Mouse (Mus musculus): ENCODE data around the gene P2rx3.

The P2rx3 gene

DNA sequence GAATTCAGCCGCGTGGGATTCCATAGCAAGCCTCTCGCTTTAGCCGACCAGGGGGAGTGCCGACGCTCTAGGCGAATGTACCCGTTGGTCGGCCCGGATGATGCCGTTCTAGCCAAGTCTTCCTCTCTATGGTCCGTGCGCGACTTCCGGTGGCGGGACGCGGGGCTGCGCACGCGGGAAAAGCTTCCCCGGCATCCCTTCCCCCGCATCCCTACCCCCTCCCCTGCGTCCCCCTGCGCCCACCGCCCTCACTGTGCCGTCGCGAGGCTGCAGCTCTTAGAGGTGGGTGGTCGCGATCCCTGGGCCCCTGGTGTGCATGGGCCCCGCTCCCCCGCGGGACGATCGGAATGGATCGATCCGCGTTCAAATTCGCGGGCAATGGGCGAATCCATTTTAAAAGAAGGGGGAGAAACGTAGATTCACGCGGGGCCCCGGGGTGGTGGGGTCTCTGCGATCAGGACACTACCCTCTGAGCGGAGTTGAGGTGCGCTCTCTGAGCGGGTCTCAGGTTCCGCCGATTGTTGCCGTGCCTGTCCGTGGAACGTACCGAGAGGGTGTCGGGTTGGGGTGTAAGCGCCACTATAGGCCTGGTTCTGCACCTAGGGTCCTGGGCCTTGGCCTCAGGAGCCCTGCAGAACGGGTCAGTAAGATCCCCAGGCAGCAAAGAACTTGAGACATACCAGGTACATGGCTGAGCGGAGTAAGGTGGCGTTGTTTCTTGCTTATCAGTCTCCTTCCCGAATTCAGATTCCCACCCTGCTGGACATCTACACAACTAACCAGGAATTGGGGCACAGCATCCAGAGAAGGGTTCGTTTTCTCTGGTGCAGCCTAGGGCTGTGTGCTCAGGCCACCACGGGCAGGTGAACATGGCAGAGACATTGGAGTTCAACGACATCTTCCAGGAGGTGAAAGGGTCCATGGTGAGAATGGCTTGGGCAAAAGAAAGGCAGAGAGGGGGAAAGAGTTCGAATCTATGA lies at the start of gene P2rx3, which contains the start of gene Ssrp1:
Gene P2rx3 (minus strand): TSS at position 416 of the 980 bp plus-strand sequence.
Gene Ssrp1 (plus strand): TSS at position 188 of the 980 bp plus-strand sequence.
- in situ Hi-C loops (cut with MboI; ENCODE audit: low sequenced_read_pairs): loop anchor here (25.0 kb wide), 1 partner anchor 325 kb away; the partner anchor contains the start of gene Zdhhc5

DNA sequence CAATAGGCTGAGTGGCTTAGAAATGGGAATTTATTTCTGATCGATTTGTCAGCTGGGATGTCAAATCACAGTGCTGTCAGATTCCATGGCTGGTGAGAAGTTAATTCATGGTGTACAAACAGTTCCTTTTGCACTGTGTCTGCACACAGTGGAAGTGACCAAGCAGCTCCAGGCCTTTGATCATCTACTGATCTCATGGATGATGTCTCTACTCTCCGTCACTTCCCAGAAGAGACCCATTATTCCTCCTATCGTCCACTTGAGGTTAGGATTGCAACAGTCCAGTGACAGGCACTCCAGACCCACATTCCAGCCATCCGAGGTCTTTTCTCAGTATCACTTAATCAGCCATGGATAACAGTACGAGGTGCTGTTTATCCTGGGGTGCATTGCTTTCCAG lies 36.5 kb upstream of the P2rx3 start:
- in situ Hi-C loops (cut with MboI; ENCODE audit: low sequenced_read_pairs): no loop called here

DNA sequence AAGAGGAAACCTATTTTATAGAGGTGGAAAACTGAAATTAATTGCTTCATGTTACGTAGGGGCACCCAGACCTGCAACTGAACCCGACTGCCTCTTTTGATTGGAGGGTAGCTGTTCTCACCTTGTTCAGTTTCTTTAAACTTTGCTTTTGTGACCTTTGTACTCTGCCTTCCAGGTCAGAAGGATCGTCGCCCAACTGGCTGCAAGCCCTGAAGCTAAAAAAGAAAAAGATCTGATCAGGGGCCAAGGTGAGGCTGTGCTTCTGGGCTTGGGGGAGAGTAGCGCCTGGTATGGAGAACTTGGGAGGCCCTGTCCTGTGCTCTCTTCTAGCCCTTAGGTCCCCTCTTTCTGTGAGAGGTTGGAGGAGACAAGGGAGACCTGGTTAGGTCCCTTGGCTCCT lies 34.7 kb upstream of the P2rx3 start:
- in situ Hi-C loops (cut with MboI; ENCODE audit: low sequenced_read_pairs): no loop called here

DNA sequence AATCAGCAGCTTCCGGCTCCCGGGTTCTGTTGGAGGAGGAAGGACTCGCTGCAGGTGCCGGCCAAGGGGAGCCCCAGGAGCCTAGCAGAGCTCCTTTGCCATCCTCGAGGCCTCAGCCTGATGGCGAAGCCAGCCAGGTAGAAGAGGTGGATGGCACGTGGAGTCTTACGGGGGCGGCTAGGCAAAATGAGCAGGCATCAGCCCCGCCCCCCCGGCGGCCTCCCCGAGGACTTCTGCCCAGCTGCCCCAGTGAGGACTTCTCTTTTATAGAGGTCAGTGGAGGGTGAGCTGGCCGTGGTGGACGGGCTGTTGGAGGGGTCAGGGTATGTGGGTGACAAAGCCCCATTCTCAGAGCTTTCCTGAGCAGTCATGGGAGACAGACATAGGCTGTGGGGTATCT lies 32.8 kb upstream of the P2rx3 start:
- in situ Hi-C loops (cut with MboI; ENCODE audit: low sequenced_read_pairs): no loop called here

DNA sequence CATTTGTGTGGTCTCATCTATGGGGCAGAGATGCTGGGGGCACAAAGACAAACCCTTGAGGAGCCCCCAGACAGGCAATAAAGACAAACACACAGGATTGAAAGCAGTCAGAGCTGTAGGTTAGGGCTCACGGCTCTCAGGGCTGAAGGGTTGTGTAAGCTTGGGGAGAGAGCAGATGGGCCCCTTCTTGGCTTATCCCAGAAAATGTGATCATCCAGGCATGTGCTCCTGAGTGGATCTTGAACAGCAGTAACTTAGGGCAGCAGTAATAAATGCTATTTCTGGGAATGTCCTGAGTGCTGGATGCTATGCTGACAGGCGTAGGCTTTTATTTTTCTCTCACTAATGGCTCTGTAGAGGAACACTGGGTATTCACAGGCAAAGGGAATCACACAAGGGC lies 31.4 kb upstream of the P2rx3 start:
- in situ Hi-C loops (cut with MboI; ENCODE audit: low sequenced_read_pairs): no loop called here

DNA sequence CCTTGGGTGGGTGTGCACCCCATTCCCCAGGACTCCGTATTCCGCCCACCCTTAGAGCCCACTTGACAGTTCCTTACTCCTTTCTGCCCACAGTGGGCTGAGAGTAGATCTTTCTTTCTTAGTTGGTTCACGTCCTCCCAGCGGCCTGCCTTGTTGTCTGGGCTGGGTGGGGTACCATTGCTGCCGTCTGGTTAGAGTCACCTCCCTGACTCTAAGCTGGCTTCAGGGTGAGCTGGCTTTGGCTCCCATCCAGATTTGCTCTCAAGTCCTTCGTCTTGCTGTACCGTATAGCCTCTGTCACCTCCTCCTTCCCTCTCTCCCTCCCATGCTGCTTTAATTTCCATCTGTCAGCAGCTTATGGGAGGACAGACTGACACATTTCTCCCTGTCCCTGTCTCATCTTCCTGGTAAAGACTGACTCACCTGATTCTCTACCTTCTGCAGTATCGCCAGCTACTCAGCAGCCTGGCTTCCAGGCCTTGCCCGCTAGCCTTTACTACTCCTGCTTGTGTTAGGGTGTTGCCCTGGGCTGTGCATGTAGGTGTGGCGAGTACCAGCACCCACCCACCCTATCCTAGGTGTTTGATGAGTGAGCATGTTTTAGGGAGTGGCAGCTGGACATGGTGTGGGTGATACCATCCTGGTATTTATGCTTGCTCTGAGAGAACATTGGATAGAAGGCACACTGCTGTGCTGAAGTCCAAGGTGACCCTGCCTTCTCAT lies 30.8 kb upstream of the P2rx3 start:
- in situ Hi-C loops (cut with MboI; ENCODE audit: low sequenced_read_pairs): no loop called here

DNA sequence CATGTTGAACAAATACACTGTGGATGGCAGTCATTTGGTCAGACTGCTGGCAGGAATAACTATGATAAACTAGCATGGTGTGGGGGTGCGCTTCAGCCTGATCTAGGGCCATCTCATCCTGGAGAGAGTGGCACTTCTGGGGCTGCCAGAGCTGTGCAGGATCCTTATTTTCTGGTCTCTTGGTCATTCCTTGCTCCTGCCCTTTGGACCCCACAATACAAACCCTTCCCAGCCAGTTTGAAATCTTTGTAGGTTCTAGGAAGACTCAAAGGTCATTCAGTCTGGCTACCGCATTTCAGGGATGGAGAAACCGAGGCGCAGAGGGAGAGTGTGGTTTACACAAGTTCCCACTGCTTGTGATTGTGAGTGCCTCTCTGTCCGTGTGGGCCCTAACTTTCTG lies 29.7 kb upstream of the P2rx3 start:
- in situ Hi-C loops (cut with MboI; ENCODE audit: low sequenced_read_pairs): no loop called here

DNA sequence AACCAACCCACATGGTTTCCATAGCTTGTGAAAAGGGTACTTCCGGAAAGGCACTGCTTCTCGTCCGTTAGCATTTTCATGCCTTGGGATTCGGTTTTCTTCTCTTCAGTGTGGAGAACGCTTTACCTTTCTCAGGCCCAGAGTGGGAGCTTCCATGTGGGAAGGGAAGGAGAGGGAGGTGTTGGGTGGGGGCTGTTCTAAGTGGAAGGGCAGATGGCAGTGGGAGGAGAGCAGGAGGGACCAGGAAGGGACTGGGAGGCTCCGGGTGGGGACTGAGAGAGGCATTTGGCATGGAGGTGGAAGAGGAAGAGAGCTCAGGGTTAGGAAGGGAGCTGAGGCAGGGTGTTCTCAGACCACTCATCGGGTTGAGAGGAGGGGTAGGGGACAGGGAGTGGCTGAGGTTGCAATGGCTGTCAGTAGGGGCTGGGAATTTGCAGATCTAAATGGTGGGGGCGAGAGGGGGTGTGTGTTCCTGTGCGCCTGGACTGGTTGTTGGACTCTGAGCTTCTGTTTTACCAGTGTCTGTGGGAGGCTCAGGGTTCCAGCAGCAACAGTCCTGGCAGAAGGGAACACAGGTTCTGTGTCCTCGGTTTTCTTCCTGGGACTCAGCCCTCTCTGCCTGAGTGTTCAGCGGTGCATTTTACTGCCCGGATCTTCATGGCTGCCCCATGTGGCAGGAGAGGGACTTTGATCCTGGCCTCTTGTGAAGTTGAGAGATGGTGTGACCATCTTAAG lies 28.0 kb upstream of the P2rx3 start:
- in situ Hi-C loops (cut with MboI; ENCODE audit: low sequenced_read_pairs): no loop called here

DNA sequence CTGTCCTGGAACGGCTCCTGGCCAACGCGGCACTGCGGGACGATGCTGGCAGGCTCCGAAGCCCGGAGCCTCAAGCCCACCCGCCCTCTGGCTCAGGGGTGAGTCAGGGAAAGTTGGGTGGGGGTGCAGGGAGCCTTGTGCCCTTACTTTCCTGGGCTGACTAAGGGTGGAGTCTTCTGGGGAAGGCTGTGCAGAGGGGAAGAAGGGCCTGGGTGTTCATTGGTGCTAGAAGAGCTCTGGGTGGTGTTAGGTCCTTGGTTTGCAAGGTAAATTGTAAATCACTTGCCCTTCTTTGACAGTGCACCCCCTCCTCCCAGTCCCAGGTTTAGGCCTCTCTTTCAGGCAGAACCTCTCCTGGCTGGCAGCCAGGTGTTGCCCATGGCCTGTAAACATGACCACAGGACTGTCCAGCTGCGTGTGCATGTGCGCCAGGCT lies 23.9 kb upstream of the P2rx3 start:
- in situ Hi-C loops (cut with MboI; ENCODE audit: low sequenced_read_pairs): no loop called here

DNA sequence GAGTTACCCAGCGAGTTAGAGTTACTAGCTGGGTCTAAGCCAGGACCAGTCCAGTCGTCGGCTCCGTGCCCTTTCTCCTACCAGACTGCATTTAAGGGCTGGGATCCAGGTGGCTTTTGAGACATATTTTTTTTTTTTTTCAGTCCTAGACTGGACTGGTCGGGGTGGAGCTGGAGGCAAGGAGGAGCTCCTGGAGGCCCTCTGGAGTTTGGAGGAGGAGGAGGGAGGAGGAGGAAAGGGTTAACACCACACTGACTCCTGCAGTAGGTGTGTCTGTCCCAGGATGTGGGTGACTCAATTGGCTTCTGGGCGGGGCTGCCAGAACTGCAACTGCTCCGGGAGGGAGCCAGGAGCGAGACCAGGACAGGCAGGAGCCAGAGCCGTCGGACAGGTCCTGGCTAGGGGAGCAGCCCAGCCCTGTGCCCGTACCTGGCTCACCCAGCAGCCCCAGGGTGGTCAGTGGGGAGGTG lies 23.4 kb upstream of the P2rx3 start:
- in situ Hi-C loops (cut with MboI; ENCODE audit: low sequenced_read_pairs): no loop called here

DNA sequence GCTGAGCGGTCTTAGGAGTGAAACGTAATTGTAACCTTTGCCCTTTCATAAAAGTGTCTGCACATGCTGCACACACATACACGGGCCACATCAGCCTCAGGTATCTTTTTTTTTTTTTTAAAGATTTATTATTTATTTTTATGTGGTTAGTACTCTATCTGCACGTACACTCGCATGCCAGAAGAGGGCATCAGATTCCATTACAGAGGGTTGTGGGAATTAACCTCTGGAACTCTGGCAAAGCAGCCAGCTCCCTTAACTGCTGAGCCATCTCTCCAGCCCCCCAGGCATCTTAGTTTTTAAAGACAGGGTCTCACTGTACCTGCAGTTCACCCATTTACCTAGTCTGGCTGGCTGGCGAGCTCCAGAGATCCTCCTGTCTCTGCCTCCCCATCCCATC lies 22.4 kb upstream of the P2rx3 start:
- in situ Hi-C loops (cut with MboI; ENCODE audit: low sequenced_read_pairs): no loop called here

DNA sequence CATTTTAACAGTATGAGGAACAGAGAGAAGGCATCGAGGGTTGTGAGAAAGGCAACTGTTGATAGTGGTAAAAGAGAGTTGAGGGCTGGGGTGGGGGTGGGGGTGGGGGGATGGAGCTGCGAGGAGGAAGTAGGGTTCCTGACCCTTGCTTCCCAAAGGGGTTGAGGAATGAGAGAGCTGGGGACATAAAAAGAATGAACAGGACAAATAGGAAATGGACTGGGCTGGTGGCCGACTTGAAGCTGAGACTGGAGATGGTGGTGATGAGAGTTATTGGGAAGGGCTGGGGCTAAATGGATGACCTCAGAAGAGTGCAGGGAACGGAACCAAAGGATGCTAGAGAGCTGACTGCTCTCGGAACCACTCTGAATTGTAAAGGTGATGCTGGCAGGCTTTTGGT lies 19.4 kb upstream of the P2rx3 start:
- in situ Hi-C loops (cut with MboI; ENCODE audit: low sequenced_read_pairs): no loop called here

DNA sequence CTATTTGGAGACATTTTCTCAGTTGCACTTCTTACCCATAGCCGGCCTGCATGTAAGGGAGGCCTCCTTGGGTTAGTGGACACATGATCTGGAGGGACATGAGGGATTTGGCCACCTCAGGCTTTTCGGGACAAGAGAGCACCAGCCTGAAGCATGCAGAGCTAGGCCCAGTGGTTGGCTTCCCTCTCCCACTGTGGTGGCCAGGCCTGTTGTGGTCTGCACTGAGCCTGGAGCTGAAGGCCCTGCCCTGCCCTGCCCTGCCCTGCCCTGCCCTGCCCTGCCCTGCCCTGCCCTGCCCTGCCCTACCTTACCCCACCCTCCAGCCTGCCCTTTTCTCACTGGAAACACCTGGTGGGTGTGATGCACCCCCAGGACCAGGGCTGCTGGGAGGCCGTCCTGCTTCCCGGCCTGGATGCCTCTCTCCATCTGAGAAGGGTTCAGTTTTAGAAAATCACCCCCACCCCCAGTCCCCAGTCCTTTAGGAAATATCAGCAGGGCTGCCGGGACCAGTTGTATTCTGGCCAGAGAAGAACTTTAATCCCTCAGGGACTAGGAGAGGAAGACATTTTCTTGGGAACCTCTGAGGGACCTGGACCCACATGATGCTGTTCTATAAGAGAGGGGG lies 16.0 kb upstream of the P2rx3 start:
- in situ Hi-C loops (cut with MboI; ENCODE audit: low sequenced_read_pairs): no loop called here

DNA sequence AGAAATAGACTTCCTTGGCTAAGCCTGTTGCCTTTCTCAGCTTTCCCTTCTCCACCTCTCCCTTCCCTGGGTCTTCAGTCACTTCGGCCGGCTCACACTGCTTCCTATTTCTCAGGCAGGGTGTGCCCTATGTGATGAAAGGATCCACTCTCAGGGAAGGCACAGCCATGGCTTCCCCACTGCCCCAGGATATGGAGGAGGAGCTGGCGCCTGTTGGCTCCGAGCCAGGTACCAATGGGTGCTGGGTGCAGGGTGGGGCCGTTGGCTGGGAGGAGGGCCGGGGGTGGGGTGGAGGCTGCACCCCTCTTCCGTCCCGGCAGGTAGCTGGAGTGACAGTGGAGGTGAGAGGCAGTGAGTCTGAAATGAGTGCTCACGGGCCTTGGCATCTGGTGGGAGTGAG lies 13.5 kb upstream of the P2rx3 start:
- in situ Hi-C loops (cut with MboI; ENCODE audit: low sequenced_read_pairs): no loop called here

DNA sequence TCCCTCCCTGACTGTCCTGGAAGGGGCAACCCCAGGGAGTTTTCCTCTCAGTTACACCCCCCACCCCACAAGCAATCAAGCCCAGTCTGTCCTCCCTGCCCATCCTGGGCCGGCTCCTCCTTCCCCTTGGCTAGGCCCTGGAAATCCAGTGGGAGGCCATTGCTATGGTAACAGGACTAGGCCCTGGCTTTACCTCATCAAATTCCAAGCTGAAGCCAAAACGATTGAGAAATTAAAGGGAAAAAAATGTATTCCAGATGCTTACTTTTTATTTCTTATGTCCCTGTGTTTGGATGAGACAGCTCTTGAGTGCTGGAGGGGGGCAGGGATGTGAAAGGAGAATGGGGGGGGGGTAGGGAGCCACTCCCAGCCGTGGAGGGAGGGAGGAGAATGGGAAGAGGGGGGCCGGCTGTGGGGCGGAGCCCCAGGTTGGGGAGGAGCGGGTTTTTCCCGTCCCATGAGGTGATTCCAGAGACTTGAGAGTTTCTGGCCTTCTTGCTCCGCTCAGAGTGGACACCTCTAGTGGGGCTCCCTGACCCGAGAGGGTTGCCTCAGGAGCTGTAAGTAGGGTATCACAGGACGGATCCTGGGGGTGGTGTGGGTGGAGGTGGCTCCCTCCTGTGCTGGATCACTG lies 12.9 kb upstream of the P2rx3 start:
- in situ Hi-C loops (cut with MboI; ENCODE audit: low sequenced_read_pairs): no loop called here

DNA sequence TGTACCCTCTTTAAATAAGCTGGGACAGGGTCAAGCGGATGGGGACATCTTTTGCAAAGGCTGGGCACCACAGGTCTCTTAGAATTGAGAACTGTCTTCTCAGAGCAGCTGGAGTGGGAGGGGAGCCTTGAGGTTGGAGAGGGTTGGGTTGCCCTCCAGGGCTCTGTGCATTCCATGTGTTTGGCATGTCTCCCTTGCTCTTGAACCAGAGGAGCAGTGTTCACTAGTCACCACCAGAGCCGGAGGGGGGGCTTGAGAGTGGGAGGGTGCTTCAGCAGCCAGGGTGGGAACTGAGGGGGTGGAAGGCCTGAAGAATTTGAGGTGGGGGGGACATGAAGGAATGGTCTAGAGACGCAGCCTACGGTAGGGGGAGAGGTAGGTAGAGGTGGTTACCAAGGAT lies 12.0 kb upstream of the P2rx3 start:
- in situ Hi-C loops (cut with MboI; ENCODE audit: low sequenced_read_pairs): loop anchor here (25.0 kb wide), 1 partner anchor 337 kb away; the partner anchor contains the start of gene Zdhhc5

DNA sequence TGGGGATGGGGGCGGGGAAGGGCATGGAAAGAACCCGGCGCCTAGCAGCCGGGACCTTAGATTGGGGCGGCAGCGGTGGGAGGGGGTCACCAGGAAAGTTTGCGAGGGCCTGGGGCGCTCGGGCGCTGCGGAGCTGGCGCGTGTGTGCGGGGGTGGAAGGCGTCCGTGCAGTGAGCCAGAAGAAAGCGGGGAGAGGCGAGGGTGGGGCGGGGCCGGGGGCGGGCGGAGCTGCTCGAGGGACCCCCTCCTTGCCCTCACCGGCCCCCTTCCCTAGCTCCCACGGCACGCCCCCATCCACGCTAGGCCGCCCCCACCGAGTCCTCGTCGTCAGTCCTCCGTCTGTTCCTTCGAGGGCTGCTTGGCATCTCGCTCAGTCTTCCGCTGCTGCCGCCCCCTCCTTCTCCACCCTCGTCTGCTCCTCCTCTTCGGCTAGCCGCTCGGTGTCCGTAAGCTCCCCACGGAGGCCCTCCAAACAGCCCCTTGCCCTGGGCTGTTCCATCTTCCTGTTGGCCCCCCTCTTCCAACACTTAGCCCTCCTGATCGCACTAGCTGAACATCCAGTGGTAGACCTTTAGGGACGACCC lies 11.0 kb upstream of the P2rx3 start:
- in situ Hi-C loops (cut with MboI; ENCODE audit: low sequenced_read_pairs): loop anchor here (25.0 kb wide), 1 partner anchor 336 kb away; the partner anchor contains the start of gene Zdhhc5

DNA sequence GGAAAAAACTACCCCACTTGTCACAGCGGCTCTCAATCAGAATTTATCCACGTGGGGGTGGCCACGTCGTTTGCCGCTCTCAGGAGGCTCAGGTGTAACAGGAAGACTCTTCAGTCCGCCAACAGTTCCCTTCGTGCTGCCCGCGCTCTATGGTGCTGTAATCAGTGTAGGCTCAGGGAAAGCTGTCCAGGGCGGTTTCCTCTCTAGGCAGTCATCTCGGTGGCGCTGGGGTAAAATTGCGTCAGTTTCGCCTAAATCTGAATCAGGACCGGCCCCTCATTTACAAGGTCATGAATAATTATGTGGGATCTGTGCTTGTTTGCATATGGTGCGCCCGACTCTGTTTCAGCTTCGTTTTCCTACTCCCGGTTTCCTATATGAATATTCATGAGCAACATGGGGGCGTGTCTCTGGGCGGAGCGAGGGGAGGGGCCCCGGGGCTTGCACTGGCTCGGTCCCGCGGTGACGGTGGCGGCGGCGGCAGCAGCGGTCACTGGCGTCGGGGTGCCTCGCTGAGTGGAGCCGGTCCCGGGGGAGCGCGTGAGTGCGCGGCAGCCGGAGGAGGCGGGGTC lies 10.4 kb upstream of the P2rx3 start, which contains the start of gene Tnks1bp1:
Gene Tnks1bp1 (plus strand): TSS at position 427 of the 572 bp plus-strand sequence.
- in situ Hi-C loops (cut with MboI; ENCODE audit: low sequenced_read_pairs): loop anchor here (25.0 kb wide), 1 partner anchor 335 kb away; the partner anchor contains the start of gene Zdhhc5

DNA sequence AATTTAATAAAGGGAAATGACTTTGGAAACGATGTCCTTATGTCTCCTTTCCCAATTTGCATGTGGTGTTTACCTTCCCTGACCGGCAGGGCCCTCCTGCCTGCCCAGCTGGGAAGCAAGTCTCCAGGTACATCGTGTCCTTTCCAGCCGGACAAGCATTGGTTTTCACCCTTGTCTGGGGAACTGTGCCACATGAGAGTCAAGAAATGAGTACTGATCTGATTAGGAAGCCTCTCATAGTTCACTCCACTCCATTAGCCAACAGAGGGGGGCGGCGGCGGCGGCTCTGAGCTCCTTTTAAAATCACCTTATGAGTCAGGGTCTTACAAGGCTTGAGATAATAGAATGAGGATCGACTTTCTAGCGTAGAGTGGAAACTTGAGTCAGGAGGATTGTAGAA lies 9.8 kb upstream of the P2rx3 start:
- in situ Hi-C loops (cut with MboI; ENCODE audit: low sequenced_read_pairs): loop anchor here (25.0 kb wide), 1 partner anchor 335 kb away; the partner anchor contains the start of gene Zdhhc5
